Comparison of ENCODE assay signal across 8 mouse cellular contexts in genomic region chr8:70354004-70354403, GRCm38 (mm10). TPM values are rescaled to one million over a fixed set of nuclear protein-coding genes. Genes with fewer than 3 reads are reported as not detected.
A peak's percentile ranks its signal among the peaks of the same experiment; 100 is the strongest.
DNase-seq lines count a peak whose midpoint lies in the region; ATAC-seq and TF ChIP-seq lines count a peak whose summit lies in the region.

No protein-coding gene starts in this region.

- no peak for TF ChIP-seq POLR2A in CH12.LX (IDR thresholded peaks at IDR 0.05; ENCODE audit: low read depth, low read length)

- peak overlapping the region; percentile 42 to 90 (median 51) for H3K4me3 ChIP-seq in CH12.LX (replicated peaks in 1 of 3; ENCODE audit: low read depth in 2 of 3, low read length in 2 of 3, poor library complexity in 1 of 3)
- peak overlapping the region; percentile 96 for H3K4me3 ChIP-seq in liver, embryonic 16.5 days (ENCODE audit: low read depth, low read length)

- ATAC-seq in liver, embryonic 16.5 days (ENCODE audit: low read depth) = no peak

- H3K27me3 ChIP-seq in CH12.LX (replicated peaks) = no peaks in the 10 kb centered on the region
- no peaks in the 10 kb centered on the region for H3K27me3 ChIP-seq in liver, embryonic 16.5 days (ENCODE audit: control insufficient read depth, insufficient read depth, low read depth, low read length)

- in situ Hi-C loops in CH12.LX (cut with MboI; ENCODE audit: low pct_ligation_motif_present, low pct_unique_long_range_greater_than_20kb, low sequenced_read_pairs) = no loop called here

- H3K36me3 ChIP-seq in CH12.LX (replicated peaks in 1 of 2; ENCODE audit: control insufficient read depth in 1 of 2, insufficient read depth in 1 of 2, low read length in 1 of 2) = peaks cover 6 to 25% of the 10 kb centered on the region in 2 experiments
- H3K36me3 ChIP-seq in liver, embryonic 16.5 days (ENCODE audit: control insufficient read depth, insufficient read depth) = peaks cover 9% of the 10 kb centered on the region

- TF ChIP-seq EP300 in CH12.LX (IDR thresholded peaks at IDR 0.05; ENCODE audit: low read length) = no peak

- dilution Hi-C loops in CH12.LX (cut with MboI; ENCODE audit: extremely low pct_ligation_motif_present, extremely low pct_unique_long_range_greater_than_20kb, low sequenced_read_pairs) = no loop called here

- peaks cover 27 to 38% of the 10 kb centered on the region in 2 experiments for H3K4me1 ChIP-seq in CH12.LX (ENCODE audit: control insufficient read depth in 1 of 2, insufficient read depth in 2 of 2)
- peaks cover 69% of the 10 kb centered on the region for H3K4me1 ChIP-seq in liver, embryonic 16.5 days (ENCODE audit: control insufficient read depth, low read depth, low read length)

- peak overlapping the region; percentile 65 for H3K4me2 ChIP-seq in CH12.LX (ENCODE audit: insufficient read depth, low read depth, poor library complexity, severe bottlenecking)
- peak overlapping the region; percentile 86 for H3K4me2 ChIP-seq in liver, embryonic 16.5 days (ENCODE audit: low read depth, low read length)

- H3K27ac ChIP-seq in CH12.LX (ENCODE audit: insufficient read depth, low read depth) = no peak overlapping the region
- H3K27ac ChIP-seq in liver, embryonic 16.5 days (ENCODE audit: low read length) = peak overlapping the region; percentile 96

- peak; percentile 66 to 73 for DNase-seq in frontal cortex, adult 2 months (ENCODE audit: extremely low spot score in 1 of 2, low spot score in 1 of 2)
- DNase-seq in frontal cortex, postnatal 10 days (ENCODE audit: low spot score in 2 of 2) = no peak
- no peak for DNase-seq in CH12.LX (ENCODE audit: extremely low read depth)
- DNase-seq in frontal cortex, postnatal 36 days (ENCODE audit: low spot score in 2 of 2) = peak; percentile 45 to 66
- no peak for DNase-seq in layer of hippocampus, adult 18-20 months (ENCODE audit: low spot score in 2 of 2)
- no peak for DNase-seq in urinary bladder, postnatal 10 days (ENCODE audit: low spot score)
- no peak for DNase-seq in kidney, adult 18-20 months

- 30% methylated on average over 4 of the region's 4 CpGs for WGBS in liver, embryonic 16.5 days (ENCODE audit: insufficient replicate concordance)

- H3K79me2 ChIP-seq in CH12.LX (replicated peaks; ENCODE audit: control insufficient read depth, extremely low read depth, insufficient read depth, poor library complexity, severe bottlenecking) = peaks cover 38% of the 10 kb centered on the region

- peak overlapping the region; percentile 55; the same call in 1 of the 2 replicates for H3K9ac ChIP-seq in CH12.LX (ENCODE audit: insufficient read depth, low read depth)
- peak overlapping the region; percentile 59 for H3K9ac ChIP-seq in liver, embryonic 16.5 days (ENCODE audit: low read depth, low read length)

- H3K9me3 ChIP-seq in CH12.LX (replicated peaks; ENCODE audit: low read length) = no peaks in the 10 kb centered on the region
- H3K9me3 ChIP-seq in liver, embryonic 16.5 days (replicated peaks; ENCODE audit: control insufficient read depth, low read length) = no peaks in the 10 kb centered on the region

- no peak for TF ChIP-seq CTCF in CH12.LX (conservative IDR thresholded peaks at IDR 0.05 in 1 of 2, IDR thresholded peaks at IDR 0.05 in 1 of 2; ENCODE audit: low read depth in 2 of 2, low read length in 2 of 2)

- TF ChIP-seq RAD21 in CH12.LX (IDR thresholded peaks at IDR 0.05; ENCODE audit: low read depth, low read length) = no peak

TF ChIP-seq in CH12.LX, 34 proteins besides CTCF, POLR2A, EP300 and RAD21:
- TF ChIP-seq TCF12 (IDR thresholded peaks at IDR 0.05; ENCODE audit: low read depth, low read length) (no peak), SMC3 (IDR thresholded peaks at IDR 0.05; ENCODE audit: low read depth, low read length) (no peak), MXI1 (IDR thresholded peaks at IDR 0.05; ENCODE audit: low read depth, low read length) (no peak), KAT2A (IDR thresholded peaks at IDR 0.05; ENCODE audit: insufficient replicate concordance, low read length) (no peak), ELF1 (IDR thresholded peaks at IDR 0.05; ENCODE audit: low read depth, low read length) (no peak), ZC3H11A (IDR thresholded peaks at IDR 0.05; ENCODE audit: low read depth, low read length) (no peak), TBP (conservative IDR thresholded peaks at IDR 0.05; ENCODE audit: low read depth, low read length) (no peak), JUND (conservative IDR thresholded peaks at IDR 0.05; ENCODE audit: low read depth, low read length) (no peak), BHLHE40 (IDR thresholded peaks at IDR 0.05; ENCODE audit: low read depth, low read length) (no peak), CHD2 (IDR thresholded peaks at IDR 0.05; ENCODE audit: low read length) (no peak), POLR2AphosphoS2 (IDR thresholded peaks at IDR 0.05; ENCODE audit: low read depth, low read length) (no peak), IRF4 (IDR thresholded peaks at IDR 0.05; ENCODE audit: low read depth, low read length) (no peak), MEF2A (IDR thresholded peaks at IDR 0.05; ENCODE audit: borderline replicate concordance, low read depth, low read length) (no peak), MAZ (IDR thresholded peaks at IDR 0.05; ENCODE audit: low read depth, low read length) (no peak), ZKSCAN1 (IDR thresholded peaks at IDR 0.05; ENCODE audit: borderline replicate concordance, low read depth, low read length) (no peak), ZMIZ1 (IDR thresholded peaks at IDR 0.05; ENCODE audit: low read depth, low read length) (no peak), HCFC1 (IDR thresholded peaks at IDR 0.05; ENCODE audit: low read depth, low read length) (no peak)

RNA-seq across cellular contexts. Expression of gene Upf1, which starts 0.9 kb away (rescaled TPM):
- polyA plus RNA-seq in frontal cortex, adult 2 months (2012; rRNA removed) = 29.5 and 30.8 TPM in 2 replicates
- total RNA-seq in CH12.LX (2012; rRNA removed) (39.6 and 45.7 TPM in 2 replicates), CH12.LX (2014; rRNA removed) (27.0 and 31.1 TPM in 2 replicates)
- polyA plus RNA-seq in CH12.LX (2012; ENCODE audit: insufficient read length, low read depth) = 42.4 and 44.4 TPM in 2 replicates
- polyA plus RNA-seq in liver, embryonic 16.5 days (2015; fragmentation: Nextera tagmentation; extraction: Ambion mirVana) = 5.5 and 5.6 TPM in 2 replicates
- 10 to 100 TPM; 74.5 to 75.6 TPM for total RNA-seq in layer of hippocampus, adult 18-20 months (2021)

RNA-seq across cellular contexts. Expression of gene Comp, which starts 19.4 kb away (rescaled TPM):
- 0.19 and 0.26 TPM in 2 replicates for polyA plus RNA-seq in frontal cortex, adult 2 months (2012; rRNA removed)
- total RNA-seq in CH12.LX (2012; rRNA removed) (0.08 and 0.13 TPM in 2 replicates), CH12.LX (2014; rRNA removed) (not detected in 2 replicates)
- 0.16 TPM in 1 of 2 replicates, not detected in the other for polyA plus RNA-seq in CH12.LX (2012; ENCODE audit: insufficient read length, low read depth)
- 1.3 and 1.6 TPM in 2 replicates for polyA plus RNA-seq in liver, embryonic 16.5 days (2015; fragmentation: Nextera tagmentation; extraction: Ambion mirVana)
- total RNA-seq in layer of hippocampus, adult 18-20 months (2021) = under 1 TPM; 0.13 to 0.42 TPM

RNA-seq across cellular contexts. Expression of gene Gdf1, which starts 24.4 kb away (rescaled TPM):
- 34.8 and 63.7 TPM in 2 replicates for polyA plus RNA-seq in frontal cortex, adult 2 months (2012; rRNA removed)
- total RNA-seq in CH12.LX (2012; rRNA removed) = 0.08 and 0.17 TPM in 2 replicates
- not detected in 2 replicates for total RNA-seq in CH12.LX (2014; rRNA removed)
- polyA plus RNA-seq in CH12.LX (2012; ENCODE audit: insufficient read length, low read depth) = 0.26 TPM in 1 of 2 replicates, not detected in the other
- polyA plus RNA-seq in liver, embryonic 16.5 days (2015; fragmentation: Nextera tagmentation; extraction: Ambion mirVana) = 0.18 and 0.34 TPM in 2 replicates
- 10 to 100 TPM; 15.1 to 18.2 TPM for total RNA-seq in layer of hippocampus, adult 18-20 months (2021)

RNA-seq across cellular contexts. Expression of gene Cers1, which starts 38.4 kb away (rescaled TPM):
- 86.7 and 86.9 TPM in 2 replicates for polyA plus RNA-seq in frontal cortex, adult 2 months (2012; rRNA removed)
- total RNA-seq in CH12.LX (2012; rRNA removed) (0.13 TPM in 1 of 2 replicates, not detected in the other), CH12.LX (2014; rRNA removed) (not detected in 2 replicates)
- polyA plus RNA-seq in CH12.LX (2012; ENCODE audit: insufficient read length, low read depth) = not detected in 2 replicates
- polyA plus RNA-seq in liver, embryonic 16.5 days (2015; fragmentation: Nextera tagmentation; extraction: Ambion mirVana) = 0.05 and 0.24 TPM in 2 replicates
- 100 to 1,000 TPM; 112 to 116 TPM for total RNA-seq in layer of hippocampus, adult 18-20 months (2021)

RNA-seq across cellular contexts. Expression of gene Cope, which starts 51.7 kb away (rescaled TPM):
- polyA plus RNA-seq in frontal cortex, adult 2 months (2012; rRNA removed) = 252 and 259 TPM in 2 replicates
- 204 and 243 TPM in 2 replicates for total RNA-seq in CH12.LX (2012; rRNA removed)
- total RNA-seq in CH12.LX (2014; rRNA removed) = 134 and 139 TPM in 2 replicates
- 148 and 191 TPM in 2 replicates for polyA plus RNA-seq in CH12.LX (2012; ENCODE audit: insufficient read length, low read depth)
- 195 and 209 TPM in 2 replicates for polyA plus RNA-seq in liver, embryonic 16.5 days (2015; fragmentation: Nextera tagmentation; extraction: Ambion mirVana)
- total RNA-seq in layer of hippocampus, adult 18-20 months (2021) = 100 to 1,000 TPM; 125 to 149 TPM

Comparison
In these comparisons a context has a peak if more than half of its experiments do, and no peak if none do; other contexts are left out.
1. DNase-seq: peak in frontal cortex, adult 2 months (2 of 2) and frontal cortex, postnatal 36 days (2 of 2); none in frontal cortex, postnatal 10 days (0 of 2), CH12.LX (single experiment), layer of hippocampus, adult 18-20 months (0 of 2), urinary bladder, postnatal 10 days (single experiment) and kidney, adult 18-20 months (single experiment).
2. RNA of gene Gdf1, which starts 24.4 kb away (polyA plus RNA-seq): 34.8 to 63.7 TPM in frontal cortex, adult 2 months; 0.18 to 0.34 TPM in liver, embryonic 16.5 days and 0.26 TPM in CH12.LX; every median in the first group is over 10 times any median in the second.